28 mouse cellular contexts compared by ENCODE assay signal in genomic region chr11:33748754-33749153, GRCm38 (mm10).
"Had no signal": no experiment of that assay in that cellular context is flagged by ENCODE, and none has a peak within 500 bp of the region (broad histone marks: within the 10 kb centered on the region; RNA-seq: fewer than 3 reads in every experiment).

No protein-coding gene starts in this region.

- H3K9ac ChIP-seq: heart, embryonic 13.5 days; heart, embryonic 15.5 days; hindbrain, embryonic 13.5 days; hindbrain, embryonic 15.5 days; kidney, embryonic 15.5 days; limb, embryonic 12.5 days; liver, embryonic 13.5 days; liver, embryonic 15.5 days had no signal

- H3K4me2 ChIP-seq: heart, embryonic 11.5 days; heart, embryonic 13.5 days; heart, embryonic 15.5 days; hindbrain, embryonic 13.5 days; hindbrain, embryonic 15.5 days; kidney, embryonic 15.5 days; limb, embryonic 12.5 days; liver, embryonic 11.5 days; liver, embryonic 13.5 days; liver, embryonic 15.5 days had no signal

- H3K4me3 ChIP-seq: heart, adult 2 months; heart, embryonic 13.5 days; heart, embryonic 15.5 days; hindbrain, embryonic 13.5 days; hindbrain, embryonic 15.5 days; kidney, embryonic 15.5 days; layer of hippocampus, adult 2 months; left cerebral cortex, adult 2 months; limb, embryonic 10.5 days; limb, embryonic 12.5 days; liver, embryonic 13.5 days; liver, embryonic 15.5 days had no signal

- H3K4me1 ChIP-seq: heart, embryonic 15.5 days; kidney, embryonic 15.5 days; liver, embryonic 13.5 days; liver, embryonic 15.5 days had no signal

- ATAC-seq: inflammation-experienced regulatory T-cells, adult 6 months; intestine, embryonic 16.5 days had no signal

- H3K36me3 ChIP-seq: heart, embryonic 13.5 days; heart, embryonic 15.5 days; hindbrain, embryonic 13.5 days; hindbrain, embryonic 15.5 days; kidney, embryonic 15.5 days; limb, embryonic 10.5 days; limb, embryonic 12.5 days; liver, embryonic 13.5 days; liver, embryonic 15.5 days had no signal

- H3K27me3 ChIP-seq: heart, embryonic 15.5 days; hindbrain, embryonic 15.5 days; kidney, embryonic 15.5 days; liver, embryonic 13.5 days; liver, embryonic 15.5 days had no signal

- DNase-seq: gastrocnemius, postnatal 14 days; gastrocnemius, postnatal 36 days; heart, adult 11 months; heart, adult 2 months; heart, postnatal 14 days; heart, postnatal 36 days; kidney, adult 11 months; kidney, adult 2 months; kidney, adult 9 months; kidney, postnatal 25 days; kidney, postnatal 4 days; liver; liver, embryonic 13.5 days had no signal

- H3K27ac ChIP-seq: heart, adult 2 months; heart, embryonic 13.5 days; heart, embryonic 15.5 days; hindbrain, embryonic 13.5 days; hindbrain, embryonic 15.5 days; kidney, embryonic 15.5 days; kidney, postnatal 0 days; layer of hippocampus, adult 2 months; left cerebral cortex, adult 2 months; limb, embryonic 10.5 days; limb, embryonic 12.5 days; liver, embryonic 13.5 days; liver, embryonic 15.5 days had no signal

- H3K9me3 ChIP-seq: heart, embryonic 13.5 days; heart, embryonic 15.5 days; hindbrain, embryonic 13.5 days; hindbrain, embryonic 15.5 days; kidney, embryonic 15.5 days; limb, embryonic 10.5 days; limb, embryonic 12.5 days; liver, embryonic 13.5 days; liver, embryonic 15.5 days had no signal
